Mouse (Mus musculus): ENCODE data around the gene Kantr. TPM values are rescaled to one million over a fixed set of nuclear protein-coding genes. Genes with fewer than 3 reads are reported as not detected.
A peak's percentile ranks its signal among the peaks of the same experiment; 100 is the strongest.

Gene Kantr
- total RNA-seq (2014; fragmentation: Nextera tagmentation) (38.4 and 39.6 TPM in 2 replicates), total RNA-seq (2017) (2.1 and 2.7 TPM in 2 replicates), polyA plus RNA-seq (2012) (0.21 and 0.58 TPM in 2 replicates)

DNA sequence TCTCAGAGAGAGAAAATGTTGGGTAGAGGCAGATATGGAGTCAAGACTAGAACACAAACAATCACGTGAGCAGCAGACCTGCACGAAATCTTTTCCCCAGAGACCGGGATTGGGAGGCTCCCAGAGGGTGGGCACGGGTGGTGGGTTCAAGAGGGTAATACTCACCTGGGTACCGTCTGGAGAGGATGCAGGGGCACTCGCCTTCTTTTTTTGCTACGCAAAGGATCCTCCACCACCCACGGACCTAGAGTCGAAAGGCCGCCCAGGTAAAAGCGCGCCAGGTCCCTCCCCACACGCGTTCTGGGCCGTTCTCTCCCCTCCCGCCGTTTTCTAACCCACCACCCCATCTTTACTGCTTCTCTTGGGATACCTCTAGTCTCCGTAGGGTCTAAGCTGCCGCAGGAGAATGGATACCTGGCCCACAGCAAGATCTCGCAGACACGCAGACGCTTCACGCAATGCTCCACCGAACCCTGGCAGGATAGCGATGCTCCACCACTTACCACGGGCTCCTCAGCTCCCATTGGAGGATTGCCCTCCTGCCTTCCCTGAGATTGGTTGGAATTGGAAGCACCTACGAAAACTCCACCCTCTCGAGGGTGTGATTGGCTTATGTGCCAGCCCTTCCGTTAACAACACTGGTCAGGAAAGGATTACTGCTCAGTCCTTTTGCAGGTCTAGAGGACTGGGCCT lies at the start of gene Kantr:
Kantr (minus strand) TSS at position 500 of the 693 bp plus-strand sequence.
- peak; percentile 98 for ATAC-seq (ENCODE audit: extremely low read depth, insufficient number of reproducible peaks, low FRiP score, poor library complexity, severe bottlenecking)
- peak; percentile 65 for DNase-seq (ENCODE audit: low spot score)
- Histone ChIP-seq H3K4me1 (ENCODE audit: insufficient read depth, low read depth, low read length) (peaks cover 6% of the 10 kb centered on the region; the same call in 1 of the 2 replicates), H3K36me3 (replicated peaks) (no peaks in the 10 kb centered on the region), H3K4me3 (ENCODE audit: low read depth, low read length) (peak within 1 kb of the TSS; percentile 72), H3K9me3 (replicated peaks) (no peaks in the 10 kb centered on the region), H3K27me3 (ENCODE audit: insufficient read depth, low read length) (no peaks in the 10 kb centered on the region)
- TF ChIP-seq POLR2AphosphoS5 (IDR thresholded peaks at IDR 0.05; ENCODE audit: insufficient replicate concordance, low read depth, low read length) (no peak), GATA2 (IDR thresholded peaks at IDR 0.05; ENCODE audit: borderline replicate concordance, low read depth, low read length) (no peak), CTCF (IDR thresholded peaks at IDR 0.05; ENCODE audit: low read depth, low read length) (no peak), GATA1 (IDR thresholded peaks at IDR 0.05; ENCODE audit: borderline replicate concordance, low read length) (no peak)

DNA sequence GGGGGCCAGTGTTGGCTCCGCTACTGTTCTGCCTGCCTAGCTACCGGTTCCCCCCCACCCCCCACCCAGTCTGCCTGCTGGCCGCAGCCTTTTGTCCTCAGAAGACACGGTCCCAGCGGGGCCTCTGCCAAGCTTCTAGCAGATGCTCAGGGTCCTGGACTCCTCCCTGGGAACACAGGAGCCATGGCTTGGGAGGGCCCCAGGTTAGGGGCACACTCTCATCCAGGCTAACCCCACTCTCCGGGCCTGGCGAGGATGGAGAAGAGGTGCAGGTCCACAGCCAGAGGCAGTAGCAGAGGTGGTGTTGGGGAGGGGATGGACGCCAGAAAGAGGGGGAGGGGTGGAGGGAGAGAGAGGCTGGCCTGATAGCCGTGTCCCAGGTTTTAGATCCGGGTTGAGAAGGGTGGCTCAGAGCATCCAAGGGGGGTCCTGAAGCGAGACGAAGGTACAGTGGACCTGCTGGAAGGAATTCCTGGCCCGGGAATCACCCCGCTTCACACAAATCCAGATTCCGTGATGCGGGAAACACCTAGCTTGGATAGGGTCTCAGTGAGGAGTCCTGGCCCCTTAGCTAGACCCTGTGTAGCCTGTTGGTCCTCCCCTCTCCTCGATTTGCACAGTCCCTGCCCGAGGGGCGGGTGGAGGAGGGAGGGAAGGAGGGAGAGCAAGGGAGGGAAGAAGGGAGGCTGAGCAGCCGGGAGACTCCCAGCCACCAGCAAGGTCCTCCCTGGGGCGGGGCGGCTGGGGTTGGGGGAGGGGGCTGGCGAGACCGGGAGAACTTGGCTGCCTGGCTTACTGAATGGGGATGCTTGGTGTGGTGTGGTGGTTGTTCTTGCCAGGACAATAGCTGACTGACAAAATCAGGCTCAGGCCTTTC lies 41.3 kb upstream of the Kantr start, which contains the start of gene Gpr173:
Gpr173 (minus strand) TSS at position 308 of the 877 bp plus-strand sequence.
- no peak within 1 kb of the TSS for H3K4me3 ChIP-seq (ENCODE audit: low read depth, low read length)
- H3K36me3 ChIP-seq (replicated peaks): no peaks in the 10 kb centered on the region
- TF ChIP-seq GATA2 (IDR thresholded peaks at IDR 0.05; ENCODE audit: borderline replicate concordance, low read depth, low read length) (no peak), POLR2AphosphoS5 (IDR thresholded peaks at IDR 0.05; ENCODE audit: insufficient replicate concordance, low read depth, low read length) (no peak), CTCF (IDR thresholded peaks at IDR 0.05; ENCODE audit: low read depth, low read length) (no peak), TAL1 (conservative IDR thresholded peaks at IDR 0.05; ENCODE audit: low read depth, low read length) (no peak), GATA1 (IDR thresholded peaks at IDR 0.05; ENCODE audit: borderline replicate concordance, low read length) (no peak)
- H3K27me3 ChIP-seq (ENCODE audit: insufficient read depth, low read length): peaks cover 8% of the 10 kb centered on the region; the same call in 1 of the 2 replicates
- DNase-seq (ENCODE audit: low spot score) (no peak), ATAC-seq (ENCODE audit: extremely low read depth, insufficient number of reproducible peaks, low FRiP score, poor library complexity, severe bottlenecking) (no peak)
- H3K4me1 ChIP-seq (ENCODE audit: insufficient read depth, low read depth, low read length): no peaks in the 10 kb centered on the region
- H3K9me3 ChIP-seq (replicated peaks): no peaks in the 10 kb centered on the region

DNA sequence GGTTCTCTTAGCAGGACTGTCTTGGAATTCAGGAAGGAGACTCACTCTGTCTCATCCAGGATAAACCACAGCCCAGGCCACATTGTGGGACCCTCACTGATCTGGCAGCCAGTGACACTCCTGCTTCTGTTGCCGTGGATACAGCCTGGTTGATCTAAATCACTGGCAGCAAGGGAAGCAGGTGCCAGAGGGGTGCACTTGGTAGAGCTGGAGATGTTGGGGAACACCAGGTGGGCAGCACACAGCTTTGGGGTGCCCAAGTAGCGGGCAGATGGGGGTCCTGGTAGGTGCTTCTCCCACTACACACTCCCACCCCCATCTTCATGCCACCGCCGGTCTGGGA lies 40.7 kb upstream of the Kantr start:
- Histone ChIP-seq H3K27me3 (ENCODE audit: insufficient read depth, low read length) (peaks cover 8% of the 10 kb centered on the region; the same call in 1 of the 2 replicates), H3K9me3 (replicated peaks) (no peaks in the 10 kb centered on the region), H3K36me3 (replicated peaks) (no peaks in the 10 kb centered on the region), H3K4me3 (ENCODE audit: low read depth, low read length) (no peak overlapping the region), H3K4me1 (ENCODE audit: insufficient read depth, low read depth, low read length) (no peaks in the 10 kb centered on the region)
- TF ChIP-seq GATA1 (IDR thresholded peaks at IDR 0.05; ENCODE audit: borderline replicate concordance, low read length) (no peak), POLR2AphosphoS5 (IDR thresholded peaks at IDR 0.05; ENCODE audit: insufficient replicate concordance, low read depth, low read length) (no peak), TAL1 (conservative IDR thresholded peaks at IDR 0.05; ENCODE audit: low read depth, low read length) (no peak), GATA2 (IDR thresholded peaks at IDR 0.05; ENCODE audit: borderline replicate concordance, low read depth, low read length) (no peak), CTCF (IDR thresholded peaks at IDR 0.05; ENCODE audit: low read depth, low read length) (no peak)
- no peak for DNase-seq (ENCODE audit: low spot score)
- ATAC-seq (ENCODE audit: extremely low read depth, insufficient number of reproducible peaks, low FRiP score, poor library complexity, severe bottlenecking): no peak

DNA sequence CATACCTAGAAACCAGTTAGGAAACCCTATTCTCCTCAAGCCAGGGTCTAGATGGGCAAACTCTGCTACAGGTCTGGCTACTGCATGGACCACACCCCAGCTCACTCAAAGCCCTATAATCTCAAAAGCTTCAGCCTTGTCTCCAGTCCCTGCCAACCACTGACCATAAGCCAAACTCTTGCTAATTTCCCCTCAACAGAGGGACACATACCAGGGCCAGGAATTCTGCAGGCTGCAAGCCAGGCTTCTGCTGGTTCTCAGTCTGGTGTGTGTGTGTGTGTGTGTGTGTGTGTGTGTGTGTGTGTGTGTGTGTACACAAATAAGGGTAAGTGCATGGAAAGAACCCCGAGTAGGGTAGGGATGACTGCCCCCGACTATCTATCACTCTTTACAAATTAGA lies 39.1 kb upstream of the Kantr start:
- no peaks in the 10 kb centered on the region for H3K9me3 ChIP-seq (replicated peaks)
- H3K4me1 ChIP-seq (ENCODE audit: insufficient read depth, low read depth, low read length): no peaks in the 10 kb centered on the region
- TF ChIP-seq GATA2 (IDR thresholded peaks at IDR 0.05; ENCODE audit: borderline replicate concordance, low read depth, low read length) (no peak), GATA1 (IDR thresholded peaks at IDR 0.05; ENCODE audit: borderline replicate concordance, low read length) (no peak), TAL1 (conservative IDR thresholded peaks at IDR 0.05; ENCODE audit: low read depth, low read length) (no peak), POLR2AphosphoS5 (IDR thresholded peaks at IDR 0.05; ENCODE audit: insufficient replicate concordance, low read depth, low read length) (no peak), CTCF (IDR thresholded peaks at IDR 0.05; ENCODE audit: low read depth, low read length) (no peak)
- no peak overlapping the region for H3K4me3 ChIP-seq (ENCODE audit: low read depth, low read length)
- ATAC-seq (ENCODE audit: extremely low read depth, insufficient number of reproducible peaks, low FRiP score, poor library complexity, severe bottlenecking) (no peak), DNase-seq (ENCODE audit: low spot score) (no peak)
- H3K27me3 ChIP-seq (ENCODE audit: insufficient read depth, low read length): peaks cover 8% of the 10 kb centered on the region; the same call in 1 of the 2 replicates
- no peaks in the 10 kb centered on the region for H3K36me3 ChIP-seq (replicated peaks)

DNA sequence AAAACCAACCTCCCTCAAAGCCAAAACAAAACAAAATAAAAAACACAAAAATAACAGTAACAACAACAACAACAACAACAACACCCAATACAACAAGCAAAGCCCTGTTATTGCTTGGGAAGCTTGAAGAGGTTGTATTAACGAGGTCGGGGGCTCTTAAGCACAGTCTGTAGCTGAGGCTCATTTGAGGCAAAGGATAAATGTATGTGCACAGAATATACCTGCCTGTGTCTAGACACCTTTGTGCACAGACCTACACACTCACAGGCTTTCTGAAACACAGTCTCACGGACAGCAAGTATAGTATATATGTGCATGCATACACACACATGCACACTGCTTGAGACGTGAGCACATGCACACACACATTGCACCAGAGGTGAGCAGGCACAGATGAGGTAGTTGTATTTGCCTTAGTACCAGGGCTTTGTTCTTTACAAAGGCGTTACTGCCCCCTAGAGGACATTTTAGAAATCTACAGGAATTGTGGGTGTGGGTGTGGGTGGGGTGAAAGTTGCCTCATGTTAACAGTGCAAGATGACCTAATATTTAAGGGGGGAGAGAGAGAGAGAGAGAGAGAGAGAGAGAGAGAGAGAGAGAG lies 25.4 kb upstream of the Kantr start:
- Histone ChIP-seq H3K4me3 (ENCODE audit: low read depth, low read length) (no peak overlapping the region), H3K36me3 (replicated peaks) (no peaks in the 10 kb centered on the region), H3K27me3 (ENCODE audit: insufficient read depth, low read length) (no peaks in the 10 kb centered on the region), H3K4me1 (ENCODE audit: insufficient read depth, low read depth, low read length) (peaks cover 3% of the 10 kb centered on the region; the same call in 1 of the 2 replicates), H3K9me3 (replicated peaks) (no peaks in the 10 kb centered on the region)
- TF ChIP-seq GATA1 (IDR thresholded peaks at IDR 0.05; ENCODE audit: borderline replicate concordance, low read length) (no peak), TAL1 (conservative IDR thresholded peaks at IDR 0.05; ENCODE audit: low read depth, low read length) (no peak), GATA2 (IDR thresholded peaks at IDR 0.05; ENCODE audit: borderline replicate concordance, low read depth, low read length) (no peak), POLR2AphosphoS5 (IDR thresholded peaks at IDR 0.05; ENCODE audit: insufficient replicate concordance, low read depth, low read length) (no peak), CTCF (IDR thresholded peaks at IDR 0.05; ENCODE audit: low read depth, low read length) (no peak)
- no peak for ATAC-seq (ENCODE audit: extremely low read depth, insufficient number of reproducible peaks, low FRiP score, poor library complexity, severe bottlenecking)
- DNase-seq (ENCODE audit: low spot score): no peak

Measured in G1E (cell line).